Mouse (Mus musculus) hindbrain, embryonic 11.5 days (tissue): Measurements from ENCODE around the gene Tff2. TPM values are rescaled to one million over a fixed set of nuclear protein-coding genes. Genes with fewer than 3 reads are reported as not detected.

Experiments used
- ATAC-seq: fragments of 200-750 bp; cut with Nextera tagmentation; 2 replicates; pipeline ENCODE4 v1.8.0; 2017; ENCODE audit warnings: mild to moderate bottlenecking, moderate TSS enrichment, moderate library complexity; ENCODE audit not compliant: low FRiP score
- DNase-seq: peaks from one replicate; pipeline ENCODE4 v3.0.0-alpha.2; 2015; ENCODE audit warnings: low spot score
- H3K27ac ChIP-seq: fragments of 300-500 bp; sonication (generic); 2 replicates; pipeline ENCODE4 v1.5.1; 2014; ENCODE audit warnings: mild to moderate bottlenecking, low read depth, low read length
- H3K27me3 ChIP-seq: fragments of 300-500 bp; sonication (generic); 2 replicates; pipeline ENCODE4 v1.6.1; 2014; ENCODE audit warnings: mild to moderate bottlenecking, low read length, moderate library complexity, mixed read lengths; ENCODE audit not compliant: control insufficient read depth, insufficient read depth
- H3K36me3 ChIP-seq: fragments of 300-500 bp; sonication (generic); 2 replicates; pipeline ENCODE4 v1.6.1; 2014; ENCODE audit warnings: mild to moderate bottlenecking, low read length, moderate library complexity, mixed read lengths; ENCODE audit not compliant: control insufficient read depth, insufficient read depth
- H3K4me1 ChIP-seq: fragments of 300-500 bp; sonication (generic); replicated peaks from 2 replicates; pipeline ENCODE4 v1.6.1; 2014; ENCODE audit warnings: low read length, mixed read lengths; ENCODE audit not compliant: control insufficient read depth, insufficient read depth
- H3K4me2 ChIP-seq: fragments of 300-500 bp; sonication (generic); replicated peaks from 2 replicates; pipeline ENCODE4 v1.6.1; 2014; ENCODE audit warnings: mild to moderate bottlenecking, low read depth, low read length
- H3K4me3 ChIP-seq: fragments of 300-500 bp; sonication (generic); 2 replicates; pipeline ENCODE4 v1.5.1; 2014; ENCODE audit warnings: low read depth, low read length
- H3K9ac ChIP-seq: fragments of 300-500 bp; sonication (generic); 2 replicates; pipeline ENCODE4 v1.6.1; 2014; ENCODE audit warnings: low read depth, low read length
- H3K9me3 ChIP-seq: fragments of 300-500 bp; sonication (generic); 2 replicates; pipeline ENCODE4 v1.6.1; 2016; ENCODE audit warnings: low read length; ENCODE audit not compliant: control insufficient read depth
- WGBS: fragments of 180-500 bp; shearing (Covaris S2); extraction: QIAGEN DNeasy Blood & Tissue Kit; methylation state at CpG from one replicate; pipeline ENCODE4 v1.1.7; 2014; 5-methylcytosine and 5-hydroxymethylcytosine counted together
- polyA plus RNA-seq: library from polyadenylated mRNA; unstranded; fragments of >200 nt; fragmentation: Nextera tagmentation; extraction: Ambion mirVana; gene quantifications from 2 replicates; pipeline ENCODE4 v1.2.1, GENCODE M21; 2014

The Tff2 gene
- polyA plus RNA-seq, 1 experiment from 2014 or later, result not detected

- H3K36me3 ChIP-seq, result no peaks in the 10 kb centered on the region
- H3K4me2 ChIP-seq, result no peak overlapping the region
- DNase-seq (no peak), ATAC-seq (no peak)
- no peaks in the 10 kb centered on the region for H3K27me3 ChIP-seq
- H3K4me3 ChIP-seq, result no peak overlapping the region
- no peak overlapping the region for H3K27ac ChIP-seq
- no peak overlapping the region for H3K9ac ChIP-seq
- no peaks in the 10 kb centered on the region for H3K9me3 ChIP-seq
- peaks cover 3% of the 10 kb centered on the region for H3K4me1 ChIP-seq
- WGBS, result 94% methylated on average over 15 of the region's 15 CpGs
Observed at GRCm38 (mm10) chr17:31108388-31108787, 35.7 kb downstream of the Tff2 start.

GRCm38 (mm10) chr17:31103823-31104222 is 40.3 kb downstream of the Tff2 start:
- Histone ChIP-seq H3K9ac (no peak overlapping the region), H3K36me3 (no peaks in the 10 kb centered on the region), H3K27ac (no peak overlapping the region), H3K9me3 (no peaks in the 10 kb centered on the region), H3K27me3 (no peaks in the 10 kb centered on the region), H3K4me1 (no peaks in the 10 kb centered on the region), H3K4me3 (no peak overlapping the region), H3K4me2 (no peak overlapping the region)
- DNase-seq, result no peak
- 88% methylated on average over 8 of the region's 8 CpGs for WGBS
- no peak for ATAC-seq

GRCm38 (mm10) chr17:31103007-31103570 is 41.0 kb downstream of the Tff2 start:
- Histone ChIP-seq H3K4me3 (no peak overlapping the region), H3K4me1 (no peaks in the 10 kb centered on the region)
- 91% methylated on average over 8 of the region's 8 CpGs for WGBS

GRCm38 (mm10) chr17:31098788-31099187 is 45.3 kb downstream of the Tff2 start:
- 73% methylated on average over 5 of the region's 5 CpGs for WGBS
- Histone ChIP-seq H3K4me2 (no peak overlapping the region), H3K4me1 (no peaks in the 10 kb centered on the region), H3K9me3 (no peaks in the 10 kb centered on the region), H3K36me3 (no peaks in the 10 kb centered on the region), H3K27me3 (no peaks in the 10 kb centered on the region), H3K27ac (no peak overlapping the region), H3K9ac (no peak overlapping the region), H3K4me3 (no peak overlapping the region)
- ATAC-seq (no peak), DNase-seq (no peak)

More at GRCm38 (mm10) chr17:31103007-31103570, 41.0 kb downstream of the Tff2 start:
- Histone ChIP-seq H3K9me3 (no peaks in the 10 kb centered on the region), H3K4me2 (no peak overlapping the region), H3K27ac (no peak overlapping the region), H3K36me3 (no peaks in the 10 kb centered on the region), H3K9ac (no peak overlapping the region), H3K27me3 (no peaks in the 10 kb centered on the region)
- no peak for ATAC-seq
- DNase-seq, result no peak

GRCm38 (mm10) chr17:31096893-31097292 is 47.2 kb downstream of the Tff2 start:
- DNase-seq, result no peak
- no peak overlapping the region for H3K9ac ChIP-seq
- no peak overlapping the region for H3K4me2 ChIP-seq
- no peak for ATAC-seq
- H3K4me3 ChIP-seq, result no peak overlapping the region
- H3K4me1 ChIP-seq, result no peaks in the 10 kb centered on the region
- no peaks in the 10 kb centered on the region for H3K9me3 ChIP-seq
- no peaks in the 10 kb centered on the region for H3K36me3 ChIP-seq
- 97% methylated on average over 2 of the region's 2 CpGs for WGBS
- no peaks in the 10 kb centered on the region for H3K27me3 ChIP-seq
- H3K27ac ChIP-seq, result no peak overlapping the region

- DNase-seq (no peak), ATAC-seq (no peak)
- WGBS, result 90% methylated on average over 7 of the region's 7 CpGs
- H3K9ac ChIP-seq, result no peak overlapping the region
- H3K27me3 ChIP-seq, result no peaks in the 10 kb centered on the region
- H3K9me3 ChIP-seq, result no peaks in the 10 kb centered on the region
- H3K27ac ChIP-seq, result no peak overlapping the region
- H3K4me1 ChIP-seq, result peaks cover 2% of the 10 kb centered on the region; the same call in 1 of the 2 replicates
- no peaks in the 10 kb centered on the region for H3K36me3 ChIP-seq
- H3K4me3 ChIP-seq, result no peak overlapping the region
- no peak overlapping the region for H3K4me2 ChIP-seq
Observed at GRCm38 (mm10) chr17:31095570-31095969, 48.5 kb downstream of the Tff2 start.

GRCm38 (mm10) chr17:31094781-31095180 is 49.3 kb downstream of the Tff2 start:
- H3K36me3 ChIP-seq, result no peaks in the 10 kb centered on the region
- H3K4me1 ChIP-seq, result peaks cover 5% of the 10 kb centered on the region; the same call in 1 of the 2 replicates
- no peak overlapping the region for H3K4me2 ChIP-seq
- H3K9ac ChIP-seq, result no peak overlapping the region
- no peak overlapping the region for H3K27ac ChIP-seq
- no peaks in the 10 kb centered on the region for H3K9me3 ChIP-seq
- no peaks in the 10 kb centered on the region for H3K27me3 ChIP-seq
- no peak overlapping the region for H3K4me3 ChIP-seq
- WGBS, result 53% methylated on average over 5 of the region's 5 CpGs
- DNase-seq, result no peak
- ATAC-seq, result no peak

Other genes with a start within 250 kb of the Tff2 start
- 0.03 and 0.23 TPM in 2 replicates for gene Glp1r, start 242.5 kb downstream of the Tff2 start, polyA plus RNA-seq
- 0.07 TPM in 1 of 2 replicates, not detected in the other for gene Umodl1, start 189.6 kb downstream of the Tff2 start, polyA plus RNA-seq
- gene Abcg1, start 86.6 kb downstream of the Tff2 start, polyA plus RNA-seq, result 9.7 and 10.5 TPM in 2 replicates
- 0.35 and 0.79 TPM in 2 replicates for gene Tff3, start 14.6 kb downstream of the Tff2 start, polyA plus RNA-seq
- not detected in 2 replicates for gene Tff1, start 21.0 kb upstream of the Tff2 start, polyA plus RNA-seq
- 0.10 TPM in 1 of 2 replicates, not detected in the other for gene Tmprss3, start 54.7 kb upstream of the Tff2 start, polyA plus RNA-seq
- 0.17 and 0.57 TPM in 2 replicates for gene Ubash3a, start 63.6 kb upstream of the Tff2 start, polyA plus RNA-seq
- gene Rsph1, start 133.1 kb upstream of the Tff2 start, polyA plus RNA-seq, result 5.1 TPM in 2 replicates
- gene Slc37a1, start 142.5 kb upstream of the Tff2 start, polyA plus RNA-seq, result 13.0 and 13.3 TPM in 2 replicates
- 27.9 and 29.0 TPM in 2 replicates for gene Pde9a, start 241.9 kb upstream of the Tff2 start, polyA plus RNA-seq